Mouse (Mus musculus) embryonic stem cell, embryonic (primary cell): ENCODE measurements around the gene Reg3b.
"Not testable (repeated sequence)": the region's sequence is repeated elsewhere in the genome, so short reads cannot be mapped to it uniquely, and the experiment has no call there.

Experiments used
- CTCF ChIA-PET, 4 experiments: fragments of 300-600 bp in 2 of 4; fragments of 350-600 bp in 2 of 4; sonication (Branson Sonifier 250); formaldehyde crosslinking; loops; one replicate each; lab custom pipeline; 2022; ENCODE audit warnings: inconsistent platforms in 2 of 4; lab: Charles Lee
- POLR2A ChIA-PET, 4 experiments: fragments of 300-600 bp in 2 of 4; fragments of 350-600 bp in 2 of 4; sonication (Branson Sonifier 250); formaldehyde crosslinking; loops; one replicate each; lab custom pipeline; 2022; ENCODE audit warnings: antibody characterized with exemption in 4 of 4, inconsistent platforms in 1 of 4; lab: Charles Lee

The Reg3b gene

GRCm38 (mm10) chr6:78370357-78370756 lies at the start of gene Reg3b:
Gene Reg3b, plus strand, starts transcription at chr6:78370657.
- POLR2A ChIA-PET: no interaction called here

GRCm38 (mm10) chr6:78327798-78328197 lies 42.7 kb upstream of the Reg3b start:
- POLR2A ChIA-PET: no interaction called here
- CTCF ChIA-PET: interaction anchor here in 1 of 4 experiments (0.6 kb wide), 1 partner anchor 1925 kb away, joined by 3 read pairs; no protein-coding TSS in a partner anchor

More at GRCm38 (mm10) chr6:78370357-78370756, at the start of gene Reg3b:
- CTCF ChIA-PET: no interaction called here

GRCm38 (mm10) chr6:78329166-78329565 lies 41.3 kb upstream of the Reg3b start:
- POLR2A ChIA-PET: no interaction called here
- CTCF ChIA-PET: no interaction called here

- POLR2A ChIA-PET: no interaction called here
- CTCF ChIA-PET: interaction anchor here in 3 of 4 experiments (0.9 to 2.3 kb wide), 4 partner anchors 181 to 184 kb away, joined by 3 to 7 read pairs (median 6); no protein-coding TSS in a partner anchor
Observed at GRCm38 (mm10) chr6:78331919-78332569, 38.4 kb upstream of the Reg3b start.

GRCm38 (mm10) chr6:78340296-78340695 lies 30.2 kb upstream of the Reg3b start:
- ChIA-PET CTCF (no interaction called here), POLR2A (no interaction called here)

GRCm38 (mm10) chr6:78341689-78342088 lies 28.8 kb upstream of the Reg3b start:
- CTCF ChIA-PET: no interaction called here
- POLR2A ChIA-PET: no interaction called here

GRCm38 (mm10) chr6:78361971-78362563 lies 8.4 kb upstream of the Reg3b start:
- POLR2A ChIA-PET: no interaction called here
- CTCF ChIA-PET: no interaction called here

GRCm38 (mm10) chr6:78378765-78379164 lies 8.3 kb downstream of the Reg3b start, which contains the start of gene Reg3d:
Gene Reg3d, minus strand, starts transcription at chr6:78378865.
- CTCF ChIA-PET: no interaction called here
- POLR2A ChIA-PET: no interaction called here

GRCm38 (mm10) chr6:78380409-78380808 lies 10.0 kb downstream of the Reg3b start, which contains the start of gene Reg3a:
Gene Reg3a, plus strand, starts transcription at chr6:78380709.
- CTCF ChIA-PET: no interaction called here
- POLR2A ChIA-PET: no interaction called here

GRCm38 (mm10) chr6:78385609-78386008 lies 15.2 kb downstream of the Reg3b start:
- ChIA-PET POLR2A (no interaction called here), CTCF (no interaction called here)

- POLR2A ChIA-PET, CTCF ChIA-PET: not testable (repeated sequence)
Observed at GRCm38 (mm10) chr6:78395323-78395722, 24.9 kb downstream of the Reg3b start, which contains the start of gene Reg2. Gene Reg2, plus strand, starts transcription at chr6:78395623.

GRCm38 (mm10) chr6:78422411-78422810 lies 52.0 kb downstream of the Reg3b start, which contains the start of gene Reg1:
Gene Reg1, plus strand, starts transcription at chr6:78422711.
- CTCF ChIA-PET, POLR2A ChIA-PET: not testable (repeated sequence)
